ENCODE assay signal across 9 mouse cellular contexts in the genomic region with DNA sequence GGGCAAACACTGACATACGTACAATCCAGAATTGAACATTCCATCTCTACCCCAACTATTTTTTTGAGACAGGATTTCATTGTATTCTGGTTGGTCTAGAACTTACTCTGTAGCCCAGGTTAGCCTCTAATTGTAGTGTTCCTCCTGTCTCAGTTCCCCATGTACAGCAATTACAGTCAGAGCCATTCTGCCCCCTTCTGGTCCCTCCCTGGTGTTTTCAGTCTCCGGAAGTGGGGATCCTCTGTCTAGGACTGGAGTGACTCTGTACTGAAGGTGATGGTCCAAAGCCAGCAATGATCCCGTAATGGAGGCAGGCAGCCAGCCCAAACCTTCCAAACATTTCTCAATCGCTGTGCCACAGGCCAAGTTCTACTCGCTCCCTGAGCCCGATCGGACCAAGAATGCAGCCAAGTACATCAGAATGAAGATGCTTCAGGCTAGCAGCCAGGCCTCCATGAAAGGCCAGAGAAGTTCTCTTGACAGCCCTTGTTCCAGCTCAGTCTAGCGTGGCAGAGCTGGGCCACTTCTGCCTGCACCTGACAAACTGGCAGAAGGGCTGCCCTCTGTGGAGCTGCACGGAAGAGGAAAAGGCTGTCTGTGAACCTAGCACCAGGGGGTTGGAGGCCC. TPM values are rescaled to one million over a fixed set of nuclear protein-coding genes. Genes with fewer than 3 reads are reported as not detected.
DNase-seq lines count a peak whose midpoint lies in the region; ATAC-seq and TF ChIP-seq lines count a peak whose summit lies in the region.
"Had no signal": no experiment of that assay in that cellular context is flagged by ENCODE, and none has a peak within 500 bp of the region (broad histone marks: within the 10 kb centered on the region; RNA-seq: fewer than 3 reads in every experiment).

No protein-coding gene starts in this region.

- intact Hi-C loops in left cerebral cortex, postnatal 10 days (cut with DNase I) = no loop called here

- WGBS in embryonic facial prominence, embryonic 14.5 days = 78% methylated on average over 9 of the region's 9 CpGs
- WGBS in embryonic facial prominence, embryonic 10.5 days = 81% methylated on average over 9 of the region's 9 CpGs
- WGBS in spleen, adult 2 months = 73% methylated on average over 9 of the region's 9 CpGs

- no peak for TF ChIP-seq POLR2A in spleen, adult 2 months (IDR thresholded peaks at IDR 0.05; ENCODE audit: low read depth, low read length)

- no peaks in the 10 kb centered on the region for H3K36me3 ChIP-seq in embryonic facial prominence, embryonic 14.5 days (ENCODE audit: control insufficient read depth, insufficient read depth, low read length)
- H3K36me3 ChIP-seq in embryonic facial prominence, embryonic 10.5 days (replicated peaks) = no peaks in the 10 kb centered on the region
- H3K36me3 ChIP-seq in spleen, adult 2 months (ENCODE audit: control insufficient read depth, insufficient read depth, low read length) = no peaks in the 10 kb centered on the region
- H3K36me3 ChIP-seq in splenic B cell, adult 2 months (ENCODE audit: control insufficient read depth, insufficient read depth, low read length, poor library complexity, severe bottlenecking) = no peaks in the 10 kb centered on the region

- H3K9ac ChIP-seq in embryonic facial prominence, embryonic 14.5 days (ENCODE audit: low read depth, low read length) = no peak overlapping the region

- peak; percentile 27 for DNase-seq in embryonic facial prominence, embryonic 14.5 days (ENCODE audit: low spot score)
- DNase-seq in embryonic facial prominence, embryonic 10.5 days (ENCODE audit: low spot score) = no peak
- peak in 1 of 2 experiments; percentile 16 for DNase-seq in spleen, adult 2 months (ENCODE audit: low read depth in 1 of 2, low spot score in 2 of 2)
- DNase-seq in spleen, postnatal 14 days (ENCODE audit: low spot score in 2 of 2) = no peak
- peak; percentile 81 to 90 for DNase-seq in heart, adult 9 months (ENCODE audit: low spot score in 2 of 2)
- peak; percentile 67 to 73 for DNase-seq in left cerebral cortex, postnatal 10 days (ENCODE audit: extremely low spot score in 1 of 2, low spot score in 2 of 2)
- peak; percentile 52 for DNase-seq in splenic B cell, adult 2 months (ENCODE audit: low read depth, low spot score)

- H3K27me3 ChIP-seq in embryonic facial prominence, embryonic 14.5 days (replicated peaks; ENCODE audit: control insufficient read depth, insufficient read depth, low read length) = no peaks in the 10 kb centered on the region
- 0 out of 2 replicates have a peak, but pooled peaks cover 7% of the 10 kb centered on the region for H3K27me3 ChIP-seq in embryonic facial prominence, embryonic 10.5 days (replicated peaks; ENCODE audit: low read depth, poor library complexity, severe bottlenecking)
- no peaks in the 10 kb centered on the region for H3K27me3 ChIP-seq in spleen, adult 2 months (ENCODE audit: control insufficient read depth, insufficient read depth, low read length)
- no peaks in the 10 kb centered on the region for H3K27me3 ChIP-seq in splenic B cell, adult 2 months (ENCODE audit: control insufficient read depth, insufficient read depth, low read length, poor library complexity, severe bottlenecking)

- H3K27ac ChIP-seq in embryonic facial prominence, embryonic 14.5 days (replicated peaks; ENCODE audit: low read depth, low read length) = no peak overlapping the region
- H3K27ac ChIP-seq in embryonic facial prominence, embryonic 10.5 days (replicated peaks) = no peak overlapping the region
- peak overlapping the region; percentile 20 for H3K27ac ChIP-seq in spleen, adult 2 months (ENCODE audit: insufficient read depth, low read length)

- TF ChIP-seq CTCF in spleen, adult 2 months (IDR thresholded peaks at IDR 0.05; ENCODE audit: extremely low read depth, insufficient read depth, insufficient read length, insufficient replicate concordance) = no peak

- no peak overlapping the region for H3K4me3 ChIP-seq in embryonic facial prominence, embryonic 14.5 days (ENCODE audit: low read depth, low read length)
- no peak overlapping the region for H3K4me3 ChIP-seq in embryonic facial prominence, embryonic 10.5 days
- H3K4me3 ChIP-seq in spleen, adult 2 months (ENCODE audit: extremely low read depth, insufficient read depth, insufficient read length) = no peak overlapping the region
- H3K4me3 ChIP-seq: myocyte had no signal

- no peak for ATAC-seq in embryonic facial prominence, embryonic 14.5 days (ENCODE audit: low read depth)
- no peak for ATAC-seq in inflammation-experienced regulatory T-cells, adult 6 months

- peaks cover 11% of the 10 kb centered on the region for H3K4me1 ChIP-seq in embryonic facial prominence, embryonic 14.5 days (ENCODE audit: control insufficient read depth, insufficient read depth, low read length)
- H3K4me1 ChIP-seq in embryonic facial prominence, embryonic 10.5 days = peaks cover 29% of the 10 kb centered on the region
- peaks cover 15% of the 10 kb centered on the region; the same call in 1 of the 2 replicates for H3K4me1 ChIP-seq in spleen, adult 2 months (ENCODE audit: control insufficient read depth, insufficient read depth, insufficient read length)

- no peaks in the 10 kb centered on the region for H3K9me3 ChIP-seq in embryonic facial prominence, embryonic 14.5 days (ENCODE audit: control insufficient read depth, low read length)
- H3K9me3 ChIP-seq in embryonic facial prominence, embryonic 10.5 days = no peaks in the 10 kb centered on the region

- no peak overlapping the region for H3K4me2 ChIP-seq in embryonic facial prominence, embryonic 14.5 days (ENCODE audit: low read depth, low read length)

RNA-seq across cellular contexts. Expression of gene Gpd1l, which starts 3.2 kb away (rescaled TPM):
- 9.1 and 10.3 TPM in 2 replicates for polyA plus RNA-seq in embryonic facial prominence, embryonic 14.5 days (2014; fragmentation: Nextera tagmentation; extraction: Ambion mirVana)
- 14.8 and 15.2 TPM in 2 replicates for polyA plus RNA-seq in embryonic facial prominence, embryonic 10.5 days (2016; fragmentation: Nextera tagmentation; extraction: Ambion mirVana)
- 25.7 and 29.1 TPM in 2 replicates for polyA plus RNA-seq in spleen, adult 2 months (2012; rRNA removed)
- 100 to 1,000 TPM; 106 to 108 TPM for total RNA-seq in left cerebral cortex, postnatal 10 days (2021)
- 10 to 100 TPM; 13.0 to 20.4 (median 17.3) TPM for polyA plus RNA-seq in inflammation-experienced regulatory T-cells, adult 6 months (2017; shearing (Covaris generic))

RNA-seq across cellular contexts. Expression of gene Osbpl10, which starts 47.8 kb away (rescaled TPM):
- polyA plus RNA-seq in embryonic facial prominence, embryonic 14.5 days (2014; fragmentation: Nextera tagmentation; extraction: Ambion mirVana) = 2.1 and 2.7 TPM in 2 replicates
- polyA plus RNA-seq in embryonic facial prominence, embryonic 10.5 days (2016; fragmentation: Nextera tagmentation; extraction: Ambion mirVana) = 1.1 and 1.3 TPM in 2 replicates
- polyA plus RNA-seq in spleen, adult 2 months (2012; rRNA removed) = 0.54 and 0.80 TPM in 2 replicates
- 10 to 100 TPM; 55.7 to 56.3 TPM for total RNA-seq in left cerebral cortex, postnatal 10 days (2021)
- not detected for polyA plus RNA-seq in inflammation-experienced regulatory T-cells, adult 6 months (2017; shearing (Covaris generic))

RNA-seq across cellular contexts. Expression of gene Rps27rt, which starts 52.0 kb away (rescaled TPM):
- polyA plus RNA-seq in embryonic facial prominence, embryonic 14.5 days (2014; fragmentation: Nextera tagmentation; extraction: Ambion mirVana) = 497 and 574 TPM in 2 replicates
- 232 and 250 TPM in 2 replicates for polyA plus RNA-seq in embryonic facial prominence, embryonic 10.5 days (2016; fragmentation: Nextera tagmentation; extraction: Ambion mirVana)
- polyA plus RNA-seq in spleen, adult 2 months (2012; rRNA removed) = 30.7 and 50.7 TPM in 2 replicates
- total RNA-seq in left cerebral cortex, postnatal 10 days (2021) = 10 to 100 TPM; 26.6 to 33.7 TPM
- polyA plus RNA-seq in inflammation-experienced regulatory T-cells, adult 6 months (2017; shearing (Covaris generic)) = 1,000 to 10,000 TPM; 2,830 to 6,239 (median 3,618) TPM

Comparison
In these comparisons a context has a peak if more than half of its experiments do, and no peak if none do; other contexts are left out.
1. DNase-seq: peak in embryonic facial prominence, embryonic 14.5 days (single experiment), heart, adult 9 months (2 of 2), left cerebral cortex, postnatal 10 days (2 of 2) and splenic B cell, adult 2 months (single experiment); none in embryonic facial prominence, embryonic 10.5 days (single experiment) and spleen, postnatal 14 days (0 of 2).